Mouse (Mus musculus): ENCODE measurements around the gene Gm266. TPM values are rescaled to one million over a fixed set of nuclear protein-coding genes. Genes with fewer than 3 reads are reported as not detected.

Gm266 gene
- polyA plus RNA-seq, 1 experiment from 2014 or later, result 14.3 TPM

DNA sequence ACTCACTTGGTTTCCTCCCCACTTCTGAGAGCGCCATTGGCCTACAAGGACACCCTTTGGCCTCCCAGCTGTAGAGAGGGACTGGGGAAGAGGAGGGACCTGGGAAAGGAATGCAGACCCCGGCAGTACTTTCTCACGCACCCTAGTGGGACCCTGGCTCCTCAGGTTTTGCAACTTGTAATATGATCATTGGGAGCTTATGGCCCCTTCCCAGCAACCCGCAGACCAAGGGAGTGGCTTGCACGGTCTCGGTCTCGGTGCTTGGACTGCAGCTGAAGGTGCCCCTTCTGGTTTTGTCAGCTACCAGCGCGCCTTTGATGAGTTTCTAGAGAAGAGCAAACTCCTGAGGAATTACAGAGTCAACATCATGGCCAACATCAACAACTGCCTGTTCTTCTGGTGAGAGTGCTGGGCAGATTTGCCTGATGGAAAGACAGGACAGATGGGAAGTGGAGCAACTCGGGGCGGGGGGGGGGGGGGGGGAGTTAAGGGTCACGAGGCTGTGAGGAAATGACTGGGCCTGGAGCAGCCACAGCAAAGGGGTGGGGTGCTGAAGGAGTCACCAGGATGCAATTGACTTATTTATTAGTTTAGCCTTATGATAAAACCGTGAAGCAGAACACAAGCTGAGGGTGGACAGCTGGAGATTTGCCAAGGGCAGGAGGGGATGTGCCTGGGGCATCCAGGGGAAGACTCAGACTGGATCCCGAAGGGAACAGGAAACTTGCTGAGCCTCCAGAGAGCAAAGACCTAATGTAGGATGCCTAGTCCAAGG, 36.5 kb downstream of the Gm266 start:
- Histone ChIP-seq H3K9me3 (replicated peaks) (no peaks in the 10 kb centered on the region), H3K4me3 (no peak overlapping the region), H3K27me3 (peaks cover 86% of the 10 kb centered on the region), H3K9ac (no peak overlapping the region), H3K36me3 (no peaks in the 10 kb centered on the region), H3K4me1 (peaks cover 30% of the 10 kb centered on the region), H3K27ac (no peak overlapping the region), H3K4me2 (replicated peaks) (no peak overlapping the region)
- no peak for ATAC-seq (ENCODE audit: low FRiP score)
- 19% methylated on average over 13 of the region's 14 CpGs for whole genome bisulfite sequencing

- H3K4me3 ChIP-seq, result no peak overlapping the region
- 19% methylated on average over 22 of the region's 22 CpGs for WGBS
- peaks cover 92% of the 10 kb centered on the region for H3K27me3 ChIP-seq
- peaks cover 30% of the 10 kb centered on the region for H3K4me1 ChIP-seq
- ATAC-seq (ENCODE audit: low FRiP score), result no peak
- H3K4me2 ChIP-seq (replicated peaks), result no peak overlapping the region
- no peaks in the 10 kb centered on the region for H3K9me3 ChIP-seq (replicated peaks)
- no peaks in the 10 kb centered on the region for H3K36me3 ChIP-seq
- H3K9ac ChIP-seq, result no peak overlapping the region
- H3K27ac ChIP-seq, result no peak overlapping the region
These were observed 37.5 kb downstream of the Gm266 start for GRCm38 (mm10) chr12:111447898-111448760.

- no peak overlapping the region for H3K9ac ChIP-seq
- H3K9me3 ChIP-seq (replicated peaks), result no peaks in the 10 kb centered on the region
- no peak overlapping the region for H3K4me2 ChIP-seq (replicated peaks)
- H3K36me3 ChIP-seq, result no peaks in the 10 kb centered on the region
- H3K4me1 ChIP-seq, result peaks cover 38% of the 10 kb centered on the region
- no peak for ATAC-seq (ENCODE audit: low FRiP score)
- peaks cover 99% of the 10 kb centered on the region for H3K27me3 ChIP-seq
- 15% methylated on average over 9 of the region's 9 CpGs for WGBS
- no peak overlapping the region for H3K4me3 ChIP-seq
- H3K27ac ChIP-seq, result no peak overlapping the region
These were observed 38.3 kb downstream of the Gm266 start for GRCm38 (mm10) chr12:111447350-111447749.

DNA sequence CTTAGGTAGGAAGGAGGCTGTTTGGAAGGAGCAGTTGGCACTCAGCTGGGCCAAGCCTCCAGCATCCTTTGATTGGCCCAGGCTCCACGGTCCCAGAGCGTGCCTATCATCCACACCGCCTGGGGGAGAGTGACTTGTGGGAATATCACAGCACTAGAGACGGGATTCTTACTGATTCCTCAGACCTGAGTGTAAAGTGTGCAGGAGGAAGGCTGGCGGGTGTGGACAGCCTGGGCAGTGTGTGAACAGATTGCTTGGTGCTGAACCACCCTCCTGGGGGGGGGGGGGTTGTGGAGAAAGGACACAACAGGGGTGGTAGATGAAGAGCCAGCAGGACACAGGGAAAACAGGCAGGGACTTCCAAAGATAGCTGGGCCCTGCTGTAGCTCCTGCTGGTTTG, 38.9 kb downstream of the Gm266 start:
- no peak overlapping the region for H3K27ac ChIP-seq

DNA sequence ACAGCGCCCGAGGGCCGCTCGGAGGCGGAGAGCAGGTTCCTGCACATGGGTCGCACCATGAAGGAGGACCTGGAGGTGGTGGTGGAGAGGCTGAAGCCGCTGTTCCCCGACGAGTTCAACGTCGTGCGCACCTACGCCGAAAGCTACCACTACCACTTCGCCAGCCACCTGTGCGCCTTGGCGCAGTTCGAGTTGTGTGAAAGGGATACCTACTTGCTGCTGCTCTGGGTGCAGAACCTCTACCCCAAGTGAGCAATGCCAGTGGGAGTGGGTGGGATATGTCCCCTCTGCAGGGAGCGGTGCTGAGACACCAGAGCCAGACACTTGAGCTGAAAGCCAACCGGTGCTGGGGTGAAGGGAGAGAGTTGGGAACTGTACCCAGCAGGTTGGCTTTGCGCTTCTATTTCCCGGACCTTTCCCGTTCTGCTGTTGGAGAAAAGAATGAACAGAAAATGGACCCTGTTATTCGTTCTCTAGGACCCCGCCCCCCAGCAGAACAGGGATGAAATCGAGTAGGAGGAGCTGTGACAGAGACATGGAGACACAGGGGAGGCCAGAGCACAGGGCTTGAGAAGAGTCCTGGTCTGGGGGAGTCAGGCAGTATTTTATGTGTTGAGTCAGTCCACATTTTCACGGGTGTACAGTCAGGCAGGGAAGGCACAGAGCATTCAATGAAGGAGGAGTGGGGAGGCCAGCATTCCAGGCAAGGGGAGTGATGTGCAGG, 39.6 kb downstream of the Gm266 start:
- Histone ChIP-seq H3K4me1 (peaks cover 44% of the 10 kb centered on the region), H3K4me2 (replicated peaks) (peak overlapping the region; percentile 45), H3K9ac (no peak overlapping the region), H3K27me3 (peaks cover 100% of the 10 kb centered on the region), H3K36me3 (no peaks in the 10 kb centered on the region), H3K27ac (no peak overlapping the region), H3K9me3 (replicated peaks) (no peaks in the 10 kb centered on the region), H3K4me3 (peak overlapping the region; percentile 26)
- 7% methylated on average over 27 of the region's 27 CpGs for WGBS
- no peak for ATAC-seq (ENCODE audit: low FRiP score)

More for the DNA sequence above, 38.9 kb downstream of the Gm266 start:
- H3K4me1 ChIP-seq, result peaks cover 44% of the 10 kb centered on the region
- no peaks in the 10 kb centered on the region for H3K36me3 ChIP-seq
- ATAC-seq (ENCODE audit: low FRiP score), result no peak
- 17% methylated on average over 5 of the region's 5 CpGs for WGBS
- peaks cover 100% of the 10 kb centered on the region for H3K27me3 ChIP-seq
- no peak overlapping the region for H3K9ac ChIP-seq
- no peak overlapping the region for H3K4me3 ChIP-seq
- H3K9me3 ChIP-seq (replicated peaks), result no peaks in the 10 kb centered on the region
- no peak overlapping the region for H3K4me2 ChIP-seq (replicated peaks)

DNA sequence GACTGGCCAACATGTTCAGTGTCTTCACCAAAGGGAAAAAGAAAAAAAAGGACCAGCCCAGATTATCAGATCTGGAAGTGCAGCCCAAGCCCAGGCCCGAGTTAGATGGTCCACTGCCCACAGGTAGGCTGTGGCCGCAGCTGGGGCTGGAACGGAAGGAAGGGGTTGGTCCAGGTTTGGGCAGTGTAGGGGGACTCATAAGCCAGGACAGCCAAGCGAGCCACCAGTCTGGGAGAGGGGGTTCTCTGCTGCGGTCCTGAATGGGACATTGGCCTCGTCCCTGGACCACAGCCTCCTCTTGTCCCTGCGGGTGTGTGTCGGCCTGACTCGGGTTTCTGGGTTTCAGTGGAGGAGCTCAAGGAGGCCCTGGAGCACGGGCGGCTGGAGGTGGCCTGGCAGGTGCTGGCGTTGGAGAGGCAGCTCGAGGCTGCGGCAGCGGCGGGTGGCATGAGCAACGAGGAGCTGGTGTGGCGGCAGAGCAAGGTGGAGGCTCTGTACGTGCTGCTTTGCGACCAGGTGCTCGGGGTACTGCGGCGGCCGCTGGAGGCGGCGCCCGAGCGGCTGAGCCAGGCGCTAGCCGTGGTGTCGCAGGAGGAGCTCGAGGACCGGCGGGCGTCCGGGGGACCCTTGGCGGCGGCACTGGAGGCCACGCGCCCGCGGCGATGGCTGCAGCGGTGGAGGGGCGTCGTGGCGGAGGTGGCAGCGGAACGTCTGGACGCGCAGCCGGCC, 40.3 kb downstream of the Gm266 start:
- Histone ChIP-seq H3K4me2 (replicated peaks) (peak overlapping the region; percentile 45), H3K4me3 (peak overlapping the region; percentile 26), H3K4me1 (peaks cover 44% of the 10 kb centered on the region), H3K36me3 (no peaks in the 10 kb centered on the region), H3K27ac (no peak overlapping the region), H3K9ac (no peak overlapping the region), H3K9me3 (replicated peaks) (no peaks in the 10 kb centered on the region), H3K27me3 (peaks cover 99% of the 10 kb centered on the region)
- no peak for ATAC-seq (ENCODE audit: low FRiP score)
- WGBS, result 2% methylated on average over 50 of the region's 52 CpGs

DNA sequence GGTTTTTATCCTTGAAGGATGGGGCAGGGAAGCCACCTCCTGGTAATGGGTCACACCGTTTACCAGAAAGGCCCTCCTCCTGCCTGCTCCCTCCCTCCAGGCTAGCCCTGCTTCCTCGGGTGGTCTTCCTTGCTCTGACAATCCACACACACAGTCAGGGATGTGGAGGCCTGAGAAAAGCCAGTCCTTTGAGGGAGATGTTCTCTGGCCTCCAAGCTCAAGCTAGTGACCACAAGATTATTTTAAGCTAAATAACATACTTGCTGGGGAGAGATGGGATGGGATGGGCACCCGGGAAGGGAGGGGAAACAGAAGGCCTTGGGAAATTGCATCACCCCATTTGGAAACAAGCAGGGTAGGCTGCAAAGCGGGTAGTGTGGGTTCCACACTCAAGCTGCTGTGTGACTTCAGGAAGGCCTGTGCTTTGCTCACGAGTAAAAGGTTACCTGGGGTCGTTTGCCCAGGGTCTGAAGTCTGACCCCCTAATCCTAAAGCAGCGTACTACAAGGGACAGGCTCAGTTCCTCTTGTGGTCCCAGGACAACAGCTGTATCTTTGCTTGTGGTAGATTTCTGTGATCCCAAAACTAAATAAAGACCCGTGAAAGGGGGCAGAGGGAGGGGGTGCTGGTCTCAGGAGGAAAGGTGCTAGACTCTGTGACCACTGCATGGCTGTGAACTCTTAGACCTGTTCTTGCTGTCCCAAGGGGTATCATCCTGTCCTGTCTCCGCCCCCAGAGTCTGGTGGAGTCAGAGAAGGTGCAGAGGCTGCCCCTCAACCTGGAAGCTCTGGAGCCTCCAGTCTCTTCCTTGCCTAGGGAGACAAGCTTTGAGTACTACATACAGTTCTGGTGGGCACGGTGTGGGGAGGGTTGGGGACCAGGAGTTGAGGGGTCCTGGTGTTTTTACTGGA, 41.4 kb downstream of the Gm266 start:
- no peaks in the 10 kb centered on the region for H3K9me3 ChIP-seq (replicated peaks)
- H3K9ac ChIP-seq, result no peak overlapping the region
- no peaks in the 10 kb centered on the region for H3K36me3 ChIP-seq
- H3K4me3 ChIP-seq, result no peak overlapping the region
- 25% methylated on average over 10 of the region's 10 CpGs for WGBS
- peaks cover 38% of the 10 kb centered on the region for H3K4me1 ChIP-seq
- peaks cover 96% of the 10 kb centered on the region for H3K27me3 ChIP-seq
- ATAC-seq (ENCODE audit: low FRiP score), result no peak
- no peak overlapping the region for H3K27ac ChIP-seq
- H3K4me2 ChIP-seq (replicated peaks), result no peak overlapping the region

- Histone ChIP-seq H3K9ac (peak overlapping the region; percentile 32; the same call in 1 of the 2 replicates), H3K4me3 (peak overlapping the region; percentile 37), H3K4me1 (peaks cover 33% of the 10 kb centered on the region), H3K4me2 (replicated peaks) (peak overlapping the region; percentile 62), H3K27ac (no peak overlapping the region), H3K9me3 (replicated peaks) (no peaks in the 10 kb centered on the region), H3K36me3 (no peaks in the 10 kb centered on the region), H3K27me3 (peaks cover 93% of the 10 kb centered on the region)
- ATAC-seq (ENCODE audit: low FRiP score), result no peak
- WGBS, result 13% methylated on average over 15 of the region's 15 CpGs
These were observed 42.4 kb downstream of the Gm266 start for GRCm38 (mm10) chr12:111443011-111443870.

- Histone ChIP-seq H3K27me3 (peaks cover 88% of the 10 kb centered on the region), H3K9ac (peak within 1 kb of the TSS; percentile 32), H3K27ac (no peak within 1 kb of the TSS), H3K9me3 (replicated peaks) (no peaks in the 10 kb centered on the region), H3K4me1 (peaks cover 28% of the 10 kb centered on the region), H3K4me2 (replicated peaks) (peak within 1 kb of the TSS; percentile 62), H3K4me3 (peak within 1 kb of the TSS; percentile 37), H3K36me3 (no peaks in the 10 kb centered on the region)
- under 1% methylated on average over 48 of the region's 48 CpGs for WGBS
- peak; percentile 74 for ATAC-seq (ENCODE audit: low FRiP score)
These were observed 43.2 kb downstream of the Gm266 start, which contains the start of gene Tnfaip2 for GRCm38 (mm10) chr12:111442309-111443010. Tnfaip2 (plus strand) TSS chr12:111442469.

DNA sequence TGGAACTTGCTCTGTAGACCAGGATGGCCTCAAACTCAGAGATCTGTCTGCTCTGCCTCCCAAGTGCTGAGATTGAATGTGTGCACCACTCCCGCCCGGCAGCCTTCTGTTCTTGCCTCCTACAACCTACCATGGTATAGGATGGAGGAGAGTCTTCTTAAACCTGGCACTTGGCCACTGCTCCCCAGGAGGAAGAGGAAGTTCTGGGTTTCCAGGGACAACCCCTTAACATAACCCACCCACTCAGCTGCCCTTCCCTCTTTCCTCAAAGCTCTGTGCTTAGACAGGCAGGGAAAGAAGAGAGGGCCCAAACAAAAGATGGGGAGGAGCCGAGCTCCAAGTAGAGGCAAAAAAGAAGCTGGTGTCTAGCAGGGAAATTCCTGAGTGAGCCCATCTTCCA, 44.1 kb downstream of the Gm266 start:
- WGBS, result 62% methylated on average over 3 of the region's 3 CpGs
- H3K9ac ChIP-seq, result no peak overlapping the region
- no peak overlapping the region for H3K4me2 ChIP-seq (replicated peaks)
- no peak for ATAC-seq (ENCODE audit: low FRiP score)
- no peak overlapping the region for H3K27ac ChIP-seq
- H3K9me3 ChIP-seq (replicated peaks), result no peaks in the 10 kb centered on the region
- H3K36me3 ChIP-seq, result no peaks in the 10 kb centered on the region
- H3K27me3 ChIP-seq, result peaks cover 85% of the 10 kb centered on the region
- H3K4me1 ChIP-seq, result peaks cover 23% of the 10 kb centered on the region
- H3K4me3 ChIP-seq, result no peak overlapping the region
